Mouse (Mus musculus) induced T-regulatory cell, adult 2 months (primary cell): ENCODE measurements around the gene Pth2.
A peak's percentile ranks its signal among the peaks of the same experiment; 100 is the strongest.

ENCODE experiments used
- DNase-seq: peaks from one replicate; pipeline ENCODE4 v3.0.0-alpha.2; 2012; ENCODE audit warnings: low read depth

Gene Pth2

GRCm38 (mm10) chr7:45198435-45198834 lies 17.6 kb downstream of the Pth2 start:
- DNase-seq, result peak; percentile 61

GRCm38 (mm10) chr7:45198961-45199360 lies 18.2 kb downstream of the Pth2 start:
- no peak for DNase-seq

- no peak for DNase-seq
These were observed 21.9 kb downstream of the Pth2 start for GRCm38 (mm10) chr7:45202654-45203053.

GRCm38 (mm10) chr7:45204380-45205143 lies 23.8 kb downstream of the Pth2 start, which contains the start of gene Ccdc155:
Gene Ccdc155, minus strand, starts transcription at chr7:45204892.
- peak; percentile 98 for DNase-seq

- DNase-seq, result peak; percentile 22
These were observed 27.5 kb downstream of the Pth2 start for GRCm38 (mm10) chr7:45208260-45208659.

DNA sequence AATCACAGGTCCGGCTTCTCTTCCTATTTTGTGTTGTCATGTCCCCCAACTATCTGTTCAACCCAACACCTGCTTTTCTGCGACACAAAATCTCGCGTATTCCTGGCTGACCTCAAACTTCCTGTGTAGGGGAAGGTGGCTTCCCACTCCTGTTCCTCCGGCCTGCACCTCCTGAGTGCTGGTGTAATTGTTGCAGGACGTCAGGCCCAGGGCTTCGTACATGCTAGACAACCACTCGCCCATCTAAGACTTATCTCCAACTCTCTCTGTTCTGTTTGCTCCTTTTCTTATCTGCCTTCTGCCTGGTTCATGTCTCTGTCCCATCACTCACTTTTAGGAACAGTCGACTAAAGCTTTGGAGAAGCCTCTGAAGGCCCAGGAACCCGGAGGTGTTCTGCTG lies 30.3 kb downstream of the Pth2 start:
- DNase-seq, result peak; percentile 55

GRCm38 (mm10) chr7:45211851-45212251 lies 31.1 kb downstream of the Pth2 start, which contains the start of gene Dkkl1:
Gene Dkkl1, minus strand, starts transcription at chr7:45212147.
- DNase-seq, result peak; percentile 71

GRCm38 (mm10) chr7:45212356-45212755 lies 31.6 kb downstream of the Pth2 start:
- DNase-seq, result peak; percentile 21

DNA sequence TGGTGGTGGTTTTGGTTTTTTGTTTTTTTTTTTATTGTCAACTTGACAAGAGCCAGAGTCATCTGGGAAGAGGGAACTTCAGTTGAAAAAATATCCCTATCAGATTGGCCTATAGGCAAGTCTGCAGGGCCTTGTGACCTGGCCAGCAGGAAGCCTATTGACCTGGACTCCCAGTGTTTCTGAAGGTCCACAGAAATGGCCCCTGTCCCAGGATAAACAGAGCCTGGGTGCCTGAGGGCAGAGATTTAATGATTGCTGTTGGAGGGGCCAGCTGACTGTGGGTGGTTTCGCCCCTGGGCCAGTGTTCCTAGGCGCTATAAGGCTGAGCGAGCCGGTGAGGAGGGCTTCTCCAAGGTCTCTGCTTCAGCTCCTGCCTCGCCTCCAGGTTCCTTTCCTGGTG lies 32.9 kb downstream of the Pth2 start:
- no peak for DNase-seq

DNA sequence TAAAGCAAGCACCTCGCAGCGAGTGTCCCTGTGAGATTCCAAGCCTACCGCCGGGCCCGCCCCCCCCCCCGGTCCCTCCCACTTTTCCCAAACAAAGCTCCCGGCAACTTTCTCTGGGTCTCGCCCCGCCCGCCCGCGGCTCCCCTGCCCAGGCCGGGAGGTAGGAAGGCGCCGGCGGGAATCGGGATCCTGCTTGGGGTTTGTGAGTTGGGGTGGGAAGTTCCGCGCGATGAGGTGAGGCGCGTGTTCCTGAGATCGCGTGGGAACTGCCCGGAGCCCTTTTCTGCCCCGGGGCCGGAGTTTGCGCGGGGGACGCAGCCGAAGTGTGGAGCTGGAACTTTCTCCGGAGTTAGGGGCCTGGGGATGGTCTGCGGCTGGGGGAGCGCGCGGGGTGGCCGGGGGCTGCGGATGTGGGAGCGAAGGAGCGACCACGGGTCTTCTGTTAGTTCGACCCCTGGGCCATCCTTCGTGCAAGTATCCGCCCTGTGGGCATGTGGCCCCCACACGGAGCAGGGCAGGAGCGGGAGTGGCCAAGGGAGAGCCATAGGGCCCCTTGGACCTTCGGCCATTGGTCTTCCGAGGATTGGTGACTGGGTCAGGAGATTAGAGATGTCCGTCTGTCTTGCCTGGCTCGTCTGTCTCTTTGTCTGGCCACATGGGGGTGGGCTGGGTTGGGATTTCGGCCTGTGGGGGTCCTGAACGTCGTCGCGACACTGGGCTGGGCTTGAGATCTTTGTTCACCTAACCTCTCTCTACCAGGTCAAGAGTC lies 35.1 kb downstream of the Pth2 start, which contains the start of gene Tead2:
TSS of gene Tead2 (plus strand) at position 81 of the 769 bp plus-strand sequence.
- no peak for DNase-seq

- no peak for DNase-seq
These were observed 35.8 kb downstream of the Pth2 start for GRCm38 (mm10) chr7:45216442-45217183.

GRCm38 (mm10) chr7:45221680-45222079 lies 40.9 kb downstream of the Pth2 start:
- no peak for DNase-seq

DNA sequence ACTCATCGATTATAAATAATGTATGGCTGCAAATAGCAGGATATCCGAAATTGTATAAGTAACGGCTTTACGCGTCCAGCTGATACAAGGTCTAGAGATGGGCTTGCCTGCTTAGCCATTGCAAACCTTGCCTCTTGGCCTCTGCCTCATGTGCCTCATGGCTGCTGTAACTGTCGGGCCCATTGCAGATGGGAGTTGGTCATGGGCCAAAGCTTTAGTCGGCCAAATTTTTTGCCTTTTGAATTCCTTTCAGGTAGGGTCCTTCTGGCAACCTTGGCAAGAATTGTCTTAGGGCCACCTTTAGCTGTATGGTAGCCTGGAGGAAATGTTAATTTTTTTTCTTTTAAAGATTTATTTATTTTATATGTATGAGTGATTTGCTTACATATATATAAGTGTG lies 44.0 kb downstream of the Pth2 start:
- no peak for DNase-seq

DNA sequence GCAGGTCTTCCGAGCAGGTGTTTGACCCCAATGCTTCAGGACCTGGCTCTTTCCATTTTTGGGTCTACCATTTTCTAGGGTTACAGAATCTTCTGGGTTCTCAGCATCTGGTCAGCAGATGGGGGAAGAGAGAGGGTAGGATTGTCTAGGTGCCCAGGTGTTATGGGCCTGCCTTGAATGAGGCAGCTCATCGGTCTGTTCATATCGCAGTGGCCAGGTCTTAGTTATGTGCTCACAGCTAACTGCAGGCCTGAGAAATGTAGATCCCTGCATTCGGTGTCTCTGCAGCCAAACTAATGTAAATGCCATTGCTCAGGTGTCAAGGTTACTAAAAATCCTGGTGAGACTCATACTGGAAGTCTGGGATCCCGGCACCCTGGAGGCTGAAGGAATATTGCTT lies 45.6 kb downstream of the Pth2 start:
- no peak for DNase-seq

GRCm38 (mm10) chr7:45228548-45228947 lies 47.8 kb downstream of the Pth2 start:
- no peak for DNase-seq

- DNase-seq, result no peak
These were observed 48.3 kb downstream of the Pth2 start for GRCm38 (mm10) chr7:45229046-45229445.

GRCm38 (mm10) chr7:45229459-45230203 lies 48.8 kb downstream of the Pth2 start:
- DNase-seq, result no peak

GRCm38 (mm10) chr7:45231192-45231591 lies 50.4 kb downstream of the Pth2 start:
- no peak for DNase-seq
